In the genomic region with DNA sequence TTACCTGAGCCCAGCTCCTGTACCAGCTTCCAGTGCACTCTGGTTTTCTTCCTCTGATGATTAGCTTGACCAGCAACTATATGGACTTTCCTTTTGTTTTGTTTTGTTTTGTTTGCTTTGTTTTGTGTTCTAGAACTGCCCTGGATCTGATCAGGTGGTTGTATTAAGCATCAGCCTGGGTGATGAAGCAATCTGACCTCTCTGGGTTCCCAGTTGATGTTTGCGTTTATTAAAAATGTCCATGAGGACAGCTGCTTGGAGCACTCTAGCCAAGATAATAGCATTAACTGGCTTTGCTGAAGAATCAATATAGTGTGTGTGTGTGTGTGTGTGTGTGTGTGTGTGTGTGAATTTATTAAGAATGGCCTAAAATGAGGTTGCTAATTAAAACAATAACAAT, we compare ENCODE assay signal across 12 mouse cellular contexts.
"Had no signal": no experiment of that assay in that cellular context is flagged by ENCODE, and none has a peak within 500 bp of the region (broad histone marks: within the 10 kb centered on the region; RNA-seq: fewer than 3 reads in every experiment).

No protein-coding gene starts in this region.

- DNase-seq: left cerebral cortex, postnatal 4 days; liver, postnatal 0 days; lung, embryonic 14.5 days; midbrain, embryonic 14.5 days; right cerebral cortex, postnatal 25 days; spleen, adult 18-20 months; thymus, postnatal 25 days had no signal

- H3K9ac ChIP-seq: limb, embryonic 13.5 days; liver, embryonic 14.5 days; liver, postnatal 0 days; lung, embryonic 14.5 days; stomach, embryonic 15.5 days had no signal

- H3K27me3 ChIP-seq: limb, embryonic 13.5 days; stomach, embryonic 15.5 days had no signal

- H3K4me1 ChIP-seq: limb, embryonic 13.5 days; stomach, embryonic 15.5 days had no signal

- H3K36me3 ChIP-seq: limb, embryonic 13.5 days; stomach, embryonic 15.5 days had no signal

- H3K27ac ChIP-seq: kidney, postnatal 0 days; limb, embryonic 13.5 days; liver, embryonic 14.5 days; macrophage; stomach, embryonic 15.5 days had no signal

- H3K4me3 ChIP-seq: limb, embryonic 13.5 days; stomach, embryonic 15.5 days had no signal

- H3K9me3 ChIP-seq: limb, embryonic 13.5 days; stomach, embryonic 15.5 days had no signal
